Mouse (Mus musculus) heart, embryonic 16.5 days (tissue): Measurements from ENCODE around the gene Gss. TPM values are rescaled to one million over a fixed set of nuclear protein-coding genes. Genes with fewer than 3 reads are reported as not detected.
A peak's percentile ranks its signal among the peaks of the same experiment; 100 is the strongest.
"Not testable (repeated sequence)": the region's sequence is repeated elsewhere in the genome, so short reads cannot be mapped to it uniquely, and the experiment has no call there.

Source experiments
- ATAC-seq: fragments of 200-750 bp; cut with Nextera tagmentation; replicated peaks from 2 replicates; pipeline ENCODE4 v1.8.0; 2017; ENCODE audit warnings: moderate number of reproducible peaks; ENCODE audit not compliant: insufficient read depth, low FRiP score; ENCODE audit errors: extremely low read depth
- H3K27ac ChIP-seq: fragments of 300-500 bp; sonication (generic); 2 replicates; pipeline ENCODE4 v1.5.1; 2014; ENCODE audit warnings: mild to moderate bottlenecking, low read length, control low read depth, moderate library complexity
- H3K27me3 ChIP-seq: fragments of 300-500 bp; sonication (generic); 2 replicates; pipeline ENCODE4 v1.6.1; 2014; ENCODE audit warnings: low read length, mixed read lengths; ENCODE audit not compliant: control insufficient read depth, insufficient read depth
- H3K36me3 ChIP-seq: fragments of 300-500 bp; sonication (generic); 2 replicates; pipeline ENCODE4 v1.6.1; 2014; ENCODE audit not compliant: control insufficient read depth, insufficient read depth
- H3K4me1 ChIP-seq: fragments of 300-500 bp; sonication (generic); 2 replicates; pipeline ENCODE4 v1.6.1; 2014; ENCODE audit warnings: low read length, mixed read lengths; ENCODE audit not compliant: control insufficient read depth, insufficient read depth
- H3K4me2 ChIP-seq: fragments of 300-500 bp; sonication (generic); 2 replicates; pipeline ENCODE4 v1.6.1; 2014; ENCODE audit warnings: low read depth, mild to moderate bottlenecking, control low read depth, low read length
- H3K4me3 ChIP-seq: fragments of 300-500 bp; sonication (generic); 2 replicates; pipeline ENCODE4 v1.5.1; 2014; ENCODE audit warnings: mild to moderate bottlenecking, control low read depth, low read length
- H3K9ac ChIP-seq: fragments of 300-500 bp; sonication (generic); 2 replicates; pipeline ENCODE4 v1.6.1; 2014; ENCODE audit warnings: low read length, control low read depth
- H3K9me3 ChIP-seq: fragments of 300-500 bp; sonication (generic); replicated peaks from 2 replicates; pipeline ENCODE4 v1.6.1; 2016; ENCODE audit warnings: low read length; ENCODE audit not compliant: control insufficient read depth
- WGBS: fragments of 180-500 bp; shearing (Covaris S2); extraction: QIAGEN DNeasy Blood & Tissue Kit; methylation state at CpG from one replicate; pipeline ENCODE4 v1.1.7; 2014; 5-methylcytosine and 5-hydroxymethylcytosine counted together
- polyA plus RNA-seq: library from polyadenylated mRNA; unstranded; fragments of >200 nt; fragmentation: Nextera tagmentation; extraction: Ambion mirVana; gene quantifications from 2 replicates; pipeline ENCODE4 v1.2.1, GENCODE M21; 2015

The Gss gene
- polyA plus RNA-seq, 1 experiment from 2014 or later: 25.3 TPM

GRCm38 (mm10) chr2:155546955-155547354, 45.7 kb downstream of the Gss start:
- 86% methylated on average over 1 of the region's 1 CpGs for WGBS
- Histone ChIP-seq H3K4me2 (no peak overlapping the region), H3K4me1 (no peaks in the 10 kb centered on the region), H3K4me3 (no peak overlapping the region), H3K9ac (no peak overlapping the region), H3K27ac (no peak overlapping the region), H3K36me3 (no peaks in the 10 kb centered on the region), H3K27me3 (no peaks in the 10 kb centered on the region), H3K9me3 (no peaks in the 10 kb centered on the region)
- ATAC-seq: no peak

GRCm38 (mm10) chr2:155540822-155541458, 51.7 kb downstream of the Gss start:
- H3K4me3 ChIP-seq: no peak overlapping the region
- peak overlapping the region; percentile 36 for H3K4me2 ChIP-seq
- no peaks in the 10 kb centered on the region for H3K27me3 ChIP-seq
- no peaks in the 10 kb centered on the region for H3K36me3 ChIP-seq
- peaks cover 8% of the 10 kb centered on the region for H3K4me1 ChIP-seq
- peak overlapping the region; percentile 14 for H3K9ac ChIP-seq
- WGBS: 24% methylated on average over 6 of the region's 6 CpGs
- H3K27ac ChIP-seq: peak overlapping the region; percentile 90
- peak; percentile 77 for ATAC-seq
- no peaks in the 10 kb centered on the region for H3K9me3 ChIP-seq

- Histone ChIP-seq H3K27me3 (no peaks in the 10 kb centered on the region), H3K4me2 (no peak overlapping the region), H3K9me3 (no peaks in the 10 kb centered on the region), H3K36me3 (no peaks in the 10 kb centered on the region), H3K9ac (no peak overlapping the region), H3K27ac (no peak overlapping the region; the same call in 1 of the 2 replicates), H3K4me1 (peaks cover 8% of the 10 kb centered on the region), H3K4me3 (no peak overlapping the region)
- no peak for ATAC-seq
Observed at GRCm38 (mm10) chr2:155539696-155540095, 52.9 kb downstream of the Gss start.

- not testable (repeated sequence) for H3K9me3 ChIP-seq, ATAC-seq, H3K36me3 ChIP-seq, H3K4me1 ChIP-seq, H3K27ac ChIP-seq, H3K27me3 ChIP-seq, H3K4me2 ChIP-seq, H3K9ac ChIP-seq
- 0 out of 2 replicates have a peak overlapping the region, but pooled peaks have one; percentile 8 for H3K4me3 ChIP-seq
- 76% methylated on average over 16 of the region's 19 CpGs for WGBS
Observed at GRCm38 (mm10) chr2:155538463-155539057, 54.0 kb downstream of the Gss start.

- H3K4me2 ChIP-seq: no peak overlapping the region
- H3K27me3 ChIP-seq: no peaks in the 10 kb centered on the region
- peaks cover 8% of the 10 kb centered on the region for H3K4me1 ChIP-seq
- no peaks in the 10 kb centered on the region for H3K36me3 ChIP-seq
- H3K9ac ChIP-seq: no peak overlapping the region
- H3K27ac ChIP-seq: no peak overlapping the region
- WGBS: 65% methylated on average over 5 of the region's 5 CpGs
- H3K9me3 ChIP-seq: no peaks in the 10 kb centered on the region
- ATAC-seq: no peak
- no peak overlapping the region for H3K4me3 ChIP-seq
Observed at GRCm38 (mm10) chr2:155537761-155538462, 54.7 kb downstream of the Gss start.

GRCm38 (mm10) chr2:155536292-155536691, 56.3 kb downstream of the Gss start:
- no peak overlapping the region for H3K27ac ChIP-seq
- H3K36me3 ChIP-seq: no peaks in the 10 kb centered on the region
- no peak for ATAC-seq
- H3K4me3 ChIP-seq: no peak overlapping the region
- H3K4me2 ChIP-seq: no peak overlapping the region
- H3K9ac ChIP-seq: no peak overlapping the region
- no peaks in the 10 kb centered on the region for H3K27me3 ChIP-seq
- no peaks in the 10 kb centered on the region for H3K9me3 ChIP-seq
- H3K4me1 ChIP-seq: peaks cover 5% of the 10 kb centered on the region

GRCm38 (mm10) chr2:155527367-155527766, 65.2 kb downstream of the Gss start:
- Histone ChIP-seq H3K4me2 (no peak overlapping the region), H3K9me3 (no peaks in the 10 kb centered on the region), H3K4me1 (no peaks in the 10 kb centered on the region), H3K27me3 (no peaks in the 10 kb centered on the region), H3K4me3 (no peak overlapping the region), H3K36me3 (no peaks in the 10 kb centered on the region), H3K27ac (no peak overlapping the region), H3K9ac (no peak overlapping the region)
- 60% methylated on average over 5 of the region's 5 CpGs for WGBS
- ATAC-seq: no peak

GRCm38 (mm10) chr2:155524378-155524777, 68.2 kb downstream of the Gss start:
- H3K4me1 ChIP-seq: no peaks in the 10 kb centered on the region
- H3K27me3 ChIP-seq: no peaks in the 10 kb centered on the region
- 55% methylated on average over 1 of the region's 1 CpGs for WGBS
- no peak overlapping the region for H3K4me3 ChIP-seq
- no peaks in the 10 kb centered on the region for H3K9me3 ChIP-seq
- no peaks in the 10 kb centered on the region for H3K36me3 ChIP-seq
- no peak overlapping the region for H3K27ac ChIP-seq
- ATAC-seq: no peak
- H3K9ac ChIP-seq: no peak overlapping the region
- H3K4me2 ChIP-seq: no peak overlapping the region

GRCm38 (mm10) chr2:155523706-155524105, 68.9 kb downstream of the Gss start:
- Histone ChIP-seq H3K4me2 (no peak overlapping the region), H3K9me3 (no peaks in the 10 kb centered on the region), H3K4me3 (no peak overlapping the region), H3K27ac (no peak overlapping the region), H3K9ac (no peak overlapping the region), H3K36me3 (no peaks in the 10 kb centered on the region), H3K4me1 (no peaks in the 10 kb centered on the region), H3K27me3 (no peaks in the 10 kb centered on the region)
- WGBS: 52% methylated on average over 5 of the region's 5 CpGs
- ATAC-seq: no peak
